Mouse (Mus musculus) stomach, postnatal 0 days (tissue): ENCODE results near the gene Tspan14.
A peak's percentile ranks its signal among the peaks of the same experiment; 100 is the strongest.

Experiments used
- CTCF ChIP-seq: IDR thresholded peaks from 2 replicates; pipeline ENCODE4 v1.5.1; 2016; ENCODE audit warnings: antibody characterized with exemption, low read depth, mild to moderate bottlenecking, moderate library complexity
- EP300 ChIP-seq: optimal IDR thresholded peaks from 2 replicates; pipeline ENCODE3; 2016; ENCODE audit warnings: antibody characterized with exemption

- peak; percentile 61 for TF ChIP-seq CTCF
- no peak for TF ChIP-seq EP300
These were observed 10.1 kb downstream of the Tspan14 start for GRCm38 (mm10) chr14:40956252-40957146.
